Mouse (Mus musculus) limb, embryonic 11.5 days (tissue): ENCODE results near the gene Pkd1l1. TPM values are rescaled to one million over a fixed set of nuclear protein-coding genes. Genes with fewer than 3 reads are reported as not detected.

ENCODE experiments used
- ATAC-seq: fragments of 200-750 bp; cut with Nextera tagmentation; 2 replicates; pipeline ENCODE4 v1.8.0; 2017; ENCODE audit warnings: low read depth; ENCODE audit not compliant: insufficient number of reproducible peaks, low FRiP score, low TSS enrichment
- DNase-seq: peaks from one replicate; pipeline ENCODE4 v3.0.0-alpha.2; 2015; ENCODE audit warnings: low spot score
- H3K27ac ChIP-seq: fragments of 300-500 bp; sonication (generic); replicated peaks from 2 replicates; pipeline ENCODE4 v1.5.1; 2014; ENCODE audit warnings: low read depth, mild to moderate bottlenecking, low read length
- H3K27me3 ChIP-seq: fragments of 300-500 bp; sonication (generic); 2 replicates; pipeline ENCODE4 v1.6.1; 2014; ENCODE audit warnings: mild to moderate bottlenecking, low read length, mixed read lengths; ENCODE audit not compliant: control insufficient read depth, insufficient read depth
- H3K36me3 ChIP-seq: fragments of 300-500 bp; sonication (generic); 2 replicates; pipeline ENCODE4 v1.6.1; 2014; ENCODE audit warnings: mild to moderate bottlenecking, low read length, moderate library complexity, mixed read lengths; ENCODE audit not compliant: control insufficient read depth, insufficient read depth
- H3K4me1 ChIP-seq: fragments of 300-500 bp; sonication (generic); 2 replicates; pipeline ENCODE4 v1.6.1; 2014; ENCODE audit warnings: low read length, mixed read lengths; ENCODE audit not compliant: control insufficient read depth, insufficient read depth
- H3K4me2 ChIP-seq: fragments of 300-500 bp; sonication (generic); 2 replicates; pipeline ENCODE4 v1.6.1; 2014; ENCODE audit warnings: low read depth, mild to moderate bottlenecking, moderate library complexity; ENCODE audit not compliant: severe bottlenecking
- H3K4me3 ChIP-seq: fragments of 300-500 bp; sonication (generic); 2 replicates; pipeline ENCODE4 v1.5.1; 2014; ENCODE audit warnings: low read depth, low read length
- H3K9ac ChIP-seq: fragments of 300-500 bp; sonication (generic); 2 replicates; pipeline ENCODE4 v1.6.1; 2014; ENCODE audit warnings: mild to moderate bottlenecking, low read length
- H3K9me3 ChIP-seq: fragments of 300-500 bp; sonication (generic); 2 replicates; pipeline ENCODE4 v1.6.1; 2016; ENCODE audit warnings: low read length; ENCODE audit not compliant: control insufficient read depth
- WGBS: fragments of 180-500 bp; shearing (Covaris S2); extraction: QIAGEN DNeasy Blood & Tissue Kit; methylation state at CpG from one replicate; pipeline ENCODE4 v1.1.7; 2014; 5-methylcytosine and 5-hydroxymethylcytosine counted together
- polyA plus RNA-seq: library from polyadenylated mRNA; unstranded; fragments of >200 nt; fragmentation: Nextera tagmentation; extraction: Ambion mirVana; gene quantifications from 2 replicates; pipeline ENCODE4 v1.2.1, GENCODE M21; 2014

Gene Pkd1l1
- polyA plus RNA-seq: 0.03 and 0.06 TPM in 2 replicates

- H3K9me3 ChIP-seq: no peaks in the 10 kb centered on the region
Measured at GRCm38 (mm10) chr11:8973166-8973565, at the start of gene Pkd1l1. TSS of gene Pkd1l1 (minus strand) at chr11:8973266.

GRCm38 (mm10) chr11:9020207-9020606, 47.1 kb upstream of the Pkd1l1 start:
- Histone ChIP-seq H3K4me3 (no peak overlapping the region), H3K9ac (no peak overlapping the region), H3K4me1 (no peaks in the 10 kb centered on the region), H3K27me3 (no peaks in the 10 kb centered on the region), H3K27ac (no peak overlapping the region), H3K36me3 (no peaks in the 10 kb centered on the region), H3K4me2 (no peak overlapping the region), H3K9me3 (no peaks in the 10 kb centered on the region)
- no peak for ATAC-seq
- DNase-seq: no peak
- WGBS: 93% methylated on average over 5 of the region's 5 CpGs

More at GRCm38 (mm10) chr11:8973166-8973565, at the start of gene Pkd1l1:
- 81% methylated on average over 3 of the region's 3 CpGs for WGBS
- ATAC-seq (no peak), DNase-seq (no peak)
- Histone ChIP-seq H3K27ac (no peak within 1 kb of the TSS), H3K4me2 (no peak within 1 kb of the TSS), H3K4me1 (no peaks in the 10 kb centered on the region), H3K27me3 (no peaks in the 10 kb centered on the region), H3K9ac (no peak within 1 kb of the TSS), H3K36me3 (no peaks in the 10 kb centered on the region), H3K4me3 (no peak within 1 kb of the TSS)

- H3K4me2 ChIP-seq: no peak overlapping the region
- H3K27ac ChIP-seq: no peak overlapping the region
- no peaks in the 10 kb centered on the region for H3K36me3 ChIP-seq
- 73% methylated on average over 6 of the region's 6 CpGs for WGBS
- no peak overlapping the region for H3K9ac ChIP-seq
- DNase-seq: no peak
- no peaks in the 10 kb centered on the region for H3K9me3 ChIP-seq
- H3K4me1 ChIP-seq: no peaks in the 10 kb centered on the region
- no peak overlapping the region for H3K4me3 ChIP-seq
- no peaks in the 10 kb centered on the region for H3K27me3 ChIP-seq
- no peak for ATAC-seq
Measured at GRCm38 (mm10) chr11:9018491-9019267, 45.6 kb upstream of the Pkd1l1 start.

GRCm38 (mm10) chr11:9014740-9015139, 41.7 kb upstream of the Pkd1l1 start:
- H3K4me1 ChIP-seq: peaks cover 2% of the 10 kb centered on the region; the same call in 1 of the 2 replicates
- no peaks in the 10 kb centered on the region for H3K36me3 ChIP-seq
- H3K4me2 ChIP-seq: no peak overlapping the region
- 56% methylated on average over 3 of the region's 3 CpGs for WGBS
- DNase-seq: no peak
- H3K27ac ChIP-seq: no peak overlapping the region
- no peak overlapping the region for H3K4me3 ChIP-seq
- H3K27me3 ChIP-seq: no peaks in the 10 kb centered on the region
- ATAC-seq: no peak
- H3K9ac ChIP-seq: no peak overlapping the region
- H3K9me3 ChIP-seq: no peaks in the 10 kb centered on the region

GRCm38 (mm10) chr11:9011348-9011747, 38.3 kb upstream of the Pkd1l1 start:
- 6% methylated on average over 3 of the region's 3 CpGs for WGBS
- Histone ChIP-seq H3K4me3 (peak overlapping the region; percentile 70), H3K36me3 (no peaks in the 10 kb centered on the region), H3K9me3 (no peaks in the 10 kb centered on the region), H3K27ac (peak overlapping the region; percentile 88), H3K4me1 (peaks cover 4% of the 10 kb centered on the region; the same call in 1 of the 2 replicates), H3K27me3 (no peaks in the 10 kb centered on the region), H3K9ac (peak overlapping the region; percentile 94), H3K4me2 (peak overlapping the region; percentile 45)
- DNase-seq: no peak
- 0 out of 2 replicates have a peak, but pooled peaks have one; percentile 28 for ATAC-seq

GRCm38 (mm10) chr11:9010853-9011339, 37.8 kb upstream of the Pkd1l1 start, which contains the start of gene Hus1:
TSS of gene Hus1 (minus strand) at chr11:9011191.
- peak within 1 kb of the TSS; percentile 88 for H3K27ac ChIP-seq

GRCm38 (mm10) chr11:9010416-9010815, 37.4 kb upstream of the Pkd1l1 start:
- WGBS: 2% methylated on average over 7 of the region's 7 CpGs
- peak; percentile 68 for DNase-seq
- no peaks in the 10 kb centered on the region for H3K9me3 ChIP-seq

More at GRCm38 (mm10) chr11:9010853-9011339, 37.8 kb upstream of the Pkd1l1 start, which contains the start of gene Hus1:
- peaks cover 4% of the 10 kb centered on the region; the same call in 1 of the 2 replicates for H3K4me1 ChIP-seq
- DNase-seq (peak; percentile 92), ATAC-seq (peak; percentile 93)
- peak within 1 kb of the TSS; percentile 70 for H3K4me3 ChIP-seq
- H3K27me3 ChIP-seq: no peaks in the 10 kb centered on the region
- no peaks in the 10 kb centered on the region for H3K36me3 ChIP-seq
- H3K4me2 ChIP-seq: peak within 1 kb of the TSS; percentile 45
- under 1% methylated on average over 43 of the region's 43 CpGs for WGBS
- peak within 1 kb of the TSS; percentile 94 for H3K9ac ChIP-seq
- no peaks in the 10 kb centered on the region for H3K9me3 ChIP-seq

GRCm38 (mm10) chr11:9008761-9009160, 35.7 kb upstream of the Pkd1l1 start:
- H3K27ac ChIP-seq: no peak overlapping the region
- DNase-seq (no peak), ATAC-seq (no peak)
- peaks cover 4% of the 10 kb centered on the region; the same call in 1 of the 2 replicates for H3K4me1 ChIP-seq
- H3K4me3 ChIP-seq: no peak overlapping the region
- no peak overlapping the region for H3K9ac ChIP-seq
- H3K27me3 ChIP-seq: no peaks in the 10 kb centered on the region
- peaks cover 16% of the 10 kb centered on the region for H3K36me3 ChIP-seq
- 95% methylated on average over 5 of the region's 5 CpGs for WGBS
- no peak overlapping the region for H3K4me2 ChIP-seq
- H3K9me3 ChIP-seq: no peaks in the 10 kb centered on the region

More at GRCm38 (mm10) chr11:9010416-9010815, 37.4 kb upstream of the Pkd1l1 start:
- Histone ChIP-seq H3K9ac (peak overlapping the region; percentile 94), H3K4me2 (peak overlapping the region; percentile 45), H3K36me3 (peaks cover 3% of the 10 kb centered on the region; the same call in 1 of the 2 replicates), H3K27me3 (no peaks in the 10 kb centered on the region), H3K27ac (peak overlapping the region; percentile 88), H3K4me3 (peak overlapping the region; percentile 70), H3K4me1 (peaks cover 4% of the 10 kb centered on the region; the same call in 1 of the 2 replicates)
- ATAC-seq: peak; percentile 59
